Mouse (Mus musculus): Measurements from ENCODE around the gene Cenpv.

- TF ChIP-seq HCFC1 (IDR thresholded peaks at IDR 0.05; ENCODE audit: low read depth, low read length) (no peak; the same call in 1 of the 2 replicates), MEF2A (IDR thresholded peaks at IDR 0.05; ENCODE audit: borderline replicate concordance, low read depth, low read length) (peak; percentile 79), CTCF (conservative IDR thresholded peaks at IDR 0.05 in 1 of 2, IDR thresholded peaks at IDR 0.05 in 1 of 2; ENCODE audit: low read depth in 2 of 2, low read length in 2 of 2) (peak; percentile 88 to 93), SMC3 (IDR thresholded peaks at IDR 0.05; ENCODE audit: low read depth, low read length) (peak; percentile 92), ZC3H11A (IDR thresholded peaks at IDR 0.05; ENCODE audit: low read depth, low read length) (0 out of 2 replicates have a peak, but pooled peaks have one; percentile 19), NRF1 (IDR thresholded peaks at IDR 0.05; ENCODE audit: low read depth, low read length) (0 out of 2 replicates have a peak, but pooled peaks have one; percentile 42), MYC (IDR thresholded peaks at IDR 0.05; ENCODE audit: low read depth, low read length) (peak; percentile 77; the same call in 1 of the 2 replicates), POLR2A (IDR thresholded peaks at IDR 0.05; ENCODE audit: low read depth, low read length) (no peak), NELFE (IDR thresholded peaks at IDR 0.05; ENCODE audit: low read depth, low read length) (peak; percentile 51; the same call in 1 of the 2 replicates), USF2 (conservative IDR thresholded peaks at IDR 0.05; ENCODE audit: low read depth, low read length) (no peak), ELF1 (IDR thresholded peaks at IDR 0.05; ENCODE audit: low read depth, low read length) (peak; percentile 43; the same call in 1 of the 2 replicates)
Measured at GRCm38 (mm10) chr11:62575297-62575658, 36.2 kb upstream of the Cenpv start.

All from CH12.LX (cell line).